Mouse (Mus musculus) embryonic fibroblast, embryonic 13.5 days (primary cell): ENCODE results near the gene Mlkl.
"Not testable (repeated sequence)": the region's sequence is repeated elsewhere in the genome, so short reads cannot be mapped to it uniquely, and the experiment has no call there.

ENCODE experiments used
- CTCF ChIP-seq: IDR thresholded peaks from 2 replicates; pipeline ENCODE4 v1.5.1; 2011; ENCODE audit warnings: mild to moderate bottlenecking, control low read depth, low read length, moderate library complexity, borderline replicate concordance; ENCODE audit not compliant: insufficient read depth
- POLR2A ChIP-seq: IDR thresholded peaks from 2 replicates; pipeline ENCODE4 v1.6.1; 2011; ENCODE audit warnings: low read depth, mild to moderate bottlenecking, control low read depth, low read length, moderate library complexity

GRCm38 (mm10) chr8:111303076-111303803, 34.7 kb downstream of the Mlkl start:
- TF ChIP-seq POLR2A, CTCF: not testable (repeated sequence)
